Mouse (Mus musculus): ENCODE results near the gene Lrp8. TPM values are rescaled to one million over a fixed set of nuclear protein-coding genes. Genes with fewer than 3 reads are reported as not detected.
A peak's percentile ranks its signal among the peaks of the same experiment; 100 is the strongest.

Gene Lrp8
- polyA plus RNA-seq, 1 experiment, result 1.4 TPM

DNA sequence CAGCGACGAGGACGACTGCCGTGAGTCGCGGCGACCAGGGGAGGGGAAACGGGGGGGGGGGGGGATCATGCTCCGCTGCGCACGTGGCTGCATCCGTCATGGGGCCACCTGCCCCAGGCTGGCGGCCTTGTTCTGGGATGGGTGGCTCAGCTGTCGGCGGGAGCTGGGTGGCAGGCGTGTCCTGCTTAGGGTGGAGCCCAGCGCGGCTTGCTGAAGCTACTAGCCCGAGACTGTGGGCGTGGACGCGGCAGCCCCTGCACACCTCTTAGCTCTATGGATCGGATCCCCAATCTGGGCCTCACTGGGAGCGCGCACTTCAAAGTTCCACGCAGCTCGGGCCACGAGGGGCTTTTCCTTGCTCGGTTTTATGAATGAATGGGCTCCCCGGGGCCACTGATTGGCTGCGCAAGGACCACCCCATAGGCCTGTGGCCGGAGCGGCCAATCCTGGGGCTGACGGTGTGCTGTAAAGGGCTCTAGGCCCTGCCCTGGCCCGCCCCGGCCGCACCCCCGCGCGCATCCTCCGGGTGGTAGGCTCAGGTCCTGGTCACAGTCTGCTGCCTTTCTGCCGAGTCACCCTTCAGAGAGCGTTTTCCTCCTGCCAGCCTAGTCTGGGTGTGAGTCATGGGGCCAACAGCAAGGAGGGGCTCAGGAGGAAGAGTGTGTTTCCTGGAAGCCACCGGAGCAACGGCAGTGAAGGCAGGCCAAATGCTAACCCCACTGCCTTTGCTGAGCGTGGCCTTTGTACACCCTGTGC, 1.5 kb downstream of the Lrp8 start:
- H3K4me1 ChIP-seq (ENCODE audit: control insufficient read depth), result peaks cover 69% of the 10 kb centered on the region
- no peak for TF ChIP-seq TAL1 (IDR thresholded peaks at IDR 0.05; ENCODE audit: low read length)
- no peaks in the 10 kb centered on the region for H3K9me3 ChIP-seq (ENCODE audit: control insufficient read depth, low read length)
- H3K4me3 ChIP-seq (replicated peaks), result peak overlapping the region; percentile 89
- H3K27me3 ChIP-seq (ENCODE audit: control insufficient read depth), result peaks cover 10% of the 10 kb centered on the region
- peaks cover 37% of the 10 kb centered on the region for H3K36me3 ChIP-seq (ENCODE audit: control insufficient read depth)

DNA sequence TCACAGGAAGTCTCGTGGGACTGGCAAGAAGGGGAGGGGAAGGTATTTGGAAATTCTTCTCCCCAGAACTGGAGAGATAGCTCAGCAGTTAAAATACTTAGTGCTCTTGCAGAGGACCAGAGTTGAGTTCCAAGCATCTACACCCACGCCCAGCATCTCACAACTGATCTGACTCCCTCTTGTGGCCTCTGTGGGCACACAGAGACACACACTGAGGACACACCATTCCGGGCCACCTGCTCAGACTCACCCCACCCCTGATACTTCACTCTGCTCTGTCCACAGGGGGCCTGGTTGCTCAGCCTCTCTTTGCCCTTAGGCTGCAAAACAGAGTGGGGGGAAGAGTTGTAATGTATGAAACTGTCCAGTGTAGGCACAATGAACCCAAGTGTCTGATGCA, 3.4 kb downstream of the Lrp8 start:
- peaks cover 54% of the 10 kb centered on the region for H3K36me3 ChIP-seq (ENCODE audit: control insufficient read depth)
- H3K9me3 ChIP-seq (ENCODE audit: control insufficient read depth, low read length), result no peaks in the 10 kb centered on the region
- no peak for TF ChIP-seq TAL1 (IDR thresholded peaks at IDR 0.05; ENCODE audit: low read length)
- no peak for TF ChIP-seq GATA1 (IDR thresholded peaks at IDR 0.05; ENCODE audit: low read length)
- H3K27me3 ChIP-seq (ENCODE audit: control insufficient read depth), result peaks cover 10% of the 10 kb centered on the region
- peaks cover 73% of the 10 kb centered on the region for H3K4me1 ChIP-seq (ENCODE audit: control insufficient read depth)
- H3K4me3 ChIP-seq (replicated peaks), result no peak overlapping the region

DNA sequence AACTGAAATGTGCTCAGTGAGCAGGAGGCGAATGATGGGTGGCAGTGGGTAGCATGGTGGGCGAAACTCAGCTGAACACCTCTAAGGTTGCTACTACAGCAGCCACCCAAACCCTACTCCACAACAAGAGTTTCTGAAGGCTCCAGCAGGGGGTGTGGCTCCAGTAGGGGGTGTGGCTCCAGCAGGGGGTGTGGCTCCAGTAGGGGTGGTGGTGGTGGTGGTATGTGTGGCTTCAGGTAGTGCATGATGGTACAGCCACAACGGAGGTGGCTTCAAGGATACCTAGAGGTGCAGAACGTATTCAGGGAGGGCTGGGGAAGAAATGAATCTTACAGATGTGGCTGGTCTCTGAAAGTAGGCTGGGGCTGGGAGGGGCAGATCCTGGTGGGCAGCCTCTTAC, 5.7 kb downstream of the Lrp8 start:
- TF ChIP-seq TAL1 (IDR thresholded peaks at IDR 0.05; ENCODE audit: low read length) (no peak), GATA1 (IDR thresholded peaks at IDR 0.05; ENCODE audit: low read length) (no peak)
- H3K4me1 ChIP-seq (ENCODE audit: control insufficient read depth), result peaks cover 69% of the 10 kb centered on the region
- no peak overlapping the region for H3K4me3 ChIP-seq (replicated peaks)
- H3K36me3 ChIP-seq (ENCODE audit: control insufficient read depth), result peaks cover 66% of the 10 kb centered on the region
- no peaks in the 10 kb centered on the region for H3K9me3 ChIP-seq (ENCODE audit: control insufficient read depth, low read length)
- no peaks in the 10 kb centered on the region for H3K27me3 ChIP-seq (ENCODE audit: control insufficient read depth)

DNA sequence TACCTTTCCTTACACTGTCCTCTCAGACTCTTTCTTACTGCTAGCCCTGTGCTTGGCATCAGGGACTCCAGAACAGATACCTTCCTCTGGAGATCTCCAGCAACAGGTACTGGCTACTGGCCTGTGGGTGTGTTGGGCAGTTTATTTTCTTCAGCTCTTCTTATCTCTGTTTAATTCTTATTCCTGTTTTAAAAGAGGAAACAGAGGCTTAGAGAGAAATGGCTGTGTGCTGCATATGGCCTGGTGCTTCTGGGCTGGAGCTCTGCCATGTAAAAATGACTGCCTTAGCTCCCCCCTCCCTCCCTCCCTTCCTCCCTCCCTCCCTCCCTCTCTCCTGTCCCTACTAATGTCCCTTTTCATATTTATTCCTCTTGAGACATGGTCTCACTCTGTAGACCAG, 6.6 kb downstream of the Lrp8 start:
- H3K9me3 ChIP-seq (ENCODE audit: control insufficient read depth, low read length), result no peaks in the 10 kb centered on the region
- H3K4me1 ChIP-seq (ENCODE audit: control insufficient read depth), result peaks cover 60% of the 10 kb centered on the region
- peaks cover 72% of the 10 kb centered on the region for H3K36me3 ChIP-seq (ENCODE audit: control insufficient read depth)
- no peak for TF ChIP-seq TAL1 (IDR thresholded peaks at IDR 0.05; ENCODE audit: low read length)
- no peak for TF ChIP-seq GATA1 (IDR thresholded peaks at IDR 0.05; ENCODE audit: low read length)
- H3K4me3 ChIP-seq (replicated peaks), result no peak overlapping the region
- no peaks in the 10 kb centered on the region for H3K27me3 ChIP-seq (ENCODE audit: control insufficient read depth)

DNA sequence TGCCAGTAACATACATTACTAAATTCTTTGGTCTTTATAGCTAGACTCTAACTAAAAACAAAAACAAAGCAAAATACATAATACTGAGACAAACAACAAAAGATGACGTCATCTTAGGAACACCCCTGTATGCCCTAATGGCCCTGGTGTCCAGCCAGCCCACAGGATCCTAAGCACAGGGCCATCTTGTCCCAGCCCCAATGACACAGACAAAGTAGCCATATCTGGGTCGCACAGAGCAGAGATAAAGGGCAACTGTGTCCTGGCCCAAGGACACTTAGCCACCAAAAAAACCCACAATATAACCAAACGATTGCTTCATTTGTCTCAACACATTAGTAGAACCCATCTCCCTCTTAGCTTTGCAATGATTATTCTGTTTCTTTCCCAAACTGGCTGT, 8.9 kb downstream of the Lrp8 start:
- TF ChIP-seq TAL1 (IDR thresholded peaks at IDR 0.05; ENCODE audit: low read length) (no peak), GATA1 (IDR thresholded peaks at IDR 0.05; ENCODE audit: low read length) (no peak)
- H3K36me3 ChIP-seq (ENCODE audit: control insufficient read depth), result peaks cover 69% of the 10 kb centered on the region
- no peaks in the 10 kb centered on the region for H3K9me3 ChIP-seq (ENCODE audit: control insufficient read depth, low read length)
- H3K4me1 ChIP-seq (ENCODE audit: control insufficient read depth), result peaks cover 37% of the 10 kb centered on the region
- no peaks in the 10 kb centered on the region for H3K27me3 ChIP-seq (ENCODE audit: control insufficient read depth)
- no peak overlapping the region for H3K4me3 ChIP-seq (replicated peaks)

DNA sequence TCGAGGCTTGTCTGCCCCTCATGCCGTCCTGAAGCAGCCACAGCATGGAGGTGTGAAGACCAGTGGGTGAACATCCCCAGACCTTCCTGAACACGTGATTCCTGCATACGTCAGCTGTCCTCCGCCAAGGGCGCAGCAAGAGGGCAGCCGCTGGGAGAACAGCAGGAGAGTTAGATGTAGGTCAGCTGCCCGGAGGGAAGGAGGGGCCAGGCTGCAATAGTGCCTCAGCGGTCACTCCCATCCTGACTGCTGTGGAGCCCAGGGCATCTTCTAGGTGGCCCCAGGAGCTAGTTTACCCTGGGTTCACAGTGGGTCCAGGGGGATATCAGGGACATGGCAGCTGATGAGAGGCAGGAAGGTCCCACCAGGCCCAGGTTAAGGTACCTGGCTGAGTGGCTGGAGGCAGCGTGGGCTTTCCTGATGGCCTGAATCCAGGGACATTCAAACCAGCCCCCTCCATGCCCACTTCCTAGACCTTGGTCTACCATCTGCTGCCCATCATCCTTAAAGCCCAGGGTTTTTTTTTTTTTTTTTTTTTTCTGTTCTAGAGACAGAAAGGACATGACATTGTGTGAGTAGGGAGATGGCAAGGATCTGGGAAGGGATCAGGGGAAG, 9.8 kb downstream of the Lrp8 start:
- peaks cover 66% of the 10 kb centered on the region for H3K36me3 ChIP-seq (ENCODE audit: control insufficient read depth)
- no peaks in the 10 kb centered on the region for H3K9me3 ChIP-seq (ENCODE audit: control insufficient read depth, low read length)
- TF ChIP-seq GATA1 (IDR thresholded peaks at IDR 0.05; ENCODE audit: low read length) (no peak), TAL1 (IDR thresholded peaks at IDR 0.05; ENCODE audit: low read length) (no peak)
- H3K4me3 ChIP-seq (replicated peaks), result no peak overlapping the region
- peaks cover 32% of the 10 kb centered on the region for H3K4me1 ChIP-seq (ENCODE audit: control insufficient read depth)
- H3K27me3 ChIP-seq (ENCODE audit: control insufficient read depth), result no peaks in the 10 kb centered on the region

DNA sequence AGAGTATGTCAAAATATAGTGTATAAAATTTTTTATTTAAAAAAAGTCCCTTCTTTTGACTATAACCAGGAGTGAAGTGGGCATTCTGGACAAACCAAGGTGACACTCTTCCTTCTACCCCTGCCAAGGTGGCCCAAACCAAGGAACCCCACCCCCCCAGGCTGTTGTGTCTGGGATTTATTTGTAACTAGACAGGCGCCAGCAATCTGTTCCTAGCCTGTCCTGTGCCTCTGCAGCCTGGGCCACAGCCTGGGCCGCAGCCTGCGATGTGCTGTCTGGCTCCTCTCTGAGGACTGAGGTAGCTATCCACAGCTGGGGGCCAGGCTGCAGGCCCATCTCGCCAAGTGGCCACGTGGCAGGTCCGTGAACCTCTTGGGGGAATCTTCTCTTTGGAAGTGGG, 10.3 kb downstream of the Lrp8 start:
- H3K9me3 ChIP-seq (ENCODE audit: control insufficient read depth, low read length), result no peaks in the 10 kb centered on the region
- peaks cover 28% of the 10 kb centered on the region for H3K4me1 ChIP-seq (ENCODE audit: control insufficient read depth)
- peaks cover 64% of the 10 kb centered on the region for H3K36me3 ChIP-seq (ENCODE audit: control insufficient read depth)
- H3K27me3 ChIP-seq (ENCODE audit: control insufficient read depth), result no peaks in the 10 kb centered on the region
- no peak overlapping the region for H3K4me3 ChIP-seq (replicated peaks)
- no peak for TF ChIP-seq TAL1 (IDR thresholded peaks at IDR 0.05; ENCODE audit: low read length)
- TF ChIP-seq GATA1 (IDR thresholded peaks at IDR 0.05; ENCODE audit: low read length), result no peak

DNA sequence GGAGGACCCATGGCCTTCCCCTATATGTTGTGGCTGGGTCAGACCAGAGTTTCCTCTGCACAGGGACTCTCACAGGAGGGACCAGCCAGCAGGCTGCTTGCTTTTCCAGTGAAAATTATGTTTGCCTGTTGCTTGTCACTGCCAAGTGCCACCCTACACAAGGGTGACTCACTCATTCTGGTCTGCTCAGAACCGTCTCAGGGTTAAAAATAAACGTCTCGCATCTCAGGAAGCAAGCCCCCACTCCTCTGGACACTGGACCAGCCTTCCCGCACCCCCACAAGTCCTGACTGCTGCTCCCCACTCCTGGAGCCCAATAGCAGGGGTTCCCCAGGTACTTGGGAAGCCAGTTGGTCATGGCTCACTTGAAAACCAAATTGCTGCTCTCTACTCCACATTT, 14.4 kb downstream of the Lrp8 start:
- H3K4me3 ChIP-seq (replicated peaks), result no peak overlapping the region
- H3K9me3 ChIP-seq (ENCODE audit: control insufficient read depth, low read length), result no peaks in the 10 kb centered on the region
- peaks cover 47% of the 10 kb centered on the region for H3K36me3 ChIP-seq (ENCODE audit: control insufficient read depth)
- peaks cover 7% of the 10 kb centered on the region for H3K4me1 ChIP-seq (ENCODE audit: control insufficient read depth)
- H3K27me3 ChIP-seq (ENCODE audit: control insufficient read depth), result no peaks in the 10 kb centered on the region
- no peak for TF ChIP-seq TAL1 (IDR thresholded peaks at IDR 0.05; ENCODE audit: low read length)
- TF ChIP-seq GATA1 (IDR thresholded peaks at IDR 0.05; ENCODE audit: low read length), result no peak

DNA sequence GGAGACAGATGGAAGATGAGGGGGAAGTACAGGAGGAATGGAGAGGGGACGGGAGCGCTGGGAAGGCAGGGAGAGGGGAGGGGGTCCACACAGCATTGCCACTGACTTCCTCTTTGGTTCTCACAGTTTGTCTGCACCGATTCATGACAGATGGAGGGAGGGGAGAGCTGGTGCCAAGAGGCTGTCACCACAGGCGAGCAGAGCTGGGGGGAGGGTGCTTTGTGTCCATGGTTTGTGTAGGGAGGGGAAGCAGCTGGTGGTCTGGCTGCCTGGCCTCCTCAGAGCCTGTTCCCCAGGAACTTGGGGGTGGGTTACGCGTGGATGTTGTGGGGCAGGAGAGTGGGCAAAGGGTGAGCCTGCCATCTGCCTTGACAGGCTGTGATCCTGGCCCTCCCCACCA, 15.4 kb downstream of the Lrp8 start:
- no peaks in the 10 kb centered on the region for H3K27me3 ChIP-seq (ENCODE audit: control insufficient read depth)
- H3K4me1 ChIP-seq (ENCODE audit: control insufficient read depth), result peaks cover 3% of the 10 kb centered on the region; the same call in 1 of the 2 replicates
- H3K9me3 ChIP-seq (ENCODE audit: control insufficient read depth, low read length), result no peaks in the 10 kb centered on the region
- peaks cover 40% of the 10 kb centered on the region for H3K36me3 ChIP-seq (ENCODE audit: control insufficient read depth)
- H3K4me3 ChIP-seq (replicated peaks), result no peak overlapping the region
- no peak for TF ChIP-seq TAL1 (IDR thresholded peaks at IDR 0.05; ENCODE audit: low read length)
- no peak for TF ChIP-seq GATA1 (IDR thresholded peaks at IDR 0.05; ENCODE audit: low read length)
